Mouse (Mus musculus) gonadal fat pad, adult 2 months (tissue): ENCODE results near the gene Sirt4. TPM values are rescaled to one million over a fixed set of nuclear protein-coding genes. Genes with fewer than 3 reads are reported as not detected.

Experiments
- DNase-seq: peaks from one replicate; pipeline ENCODE4 v3.0.0-alpha.2; 2012; ENCODE audit warnings: low read depth
- polyA plus RNA-seq: library from polyadenylated mRNA; depleted of rRNA; stranded (reverse); fragments of >200 nt; gene quantifications from 2 replicates; pipeline ENCODE4 v1.2.3, GENCODE M21; 2012; rRNA removed

The Sirt4 gene
- polyA plus RNA-seq, 1 experiment = 51.1 TPM

- DNase-seq = no peak
Measured at GRCm38 (mm10) chr5:115434853-115435754, 49.4 kb downstream of the Sirt4 start.

DNA sequence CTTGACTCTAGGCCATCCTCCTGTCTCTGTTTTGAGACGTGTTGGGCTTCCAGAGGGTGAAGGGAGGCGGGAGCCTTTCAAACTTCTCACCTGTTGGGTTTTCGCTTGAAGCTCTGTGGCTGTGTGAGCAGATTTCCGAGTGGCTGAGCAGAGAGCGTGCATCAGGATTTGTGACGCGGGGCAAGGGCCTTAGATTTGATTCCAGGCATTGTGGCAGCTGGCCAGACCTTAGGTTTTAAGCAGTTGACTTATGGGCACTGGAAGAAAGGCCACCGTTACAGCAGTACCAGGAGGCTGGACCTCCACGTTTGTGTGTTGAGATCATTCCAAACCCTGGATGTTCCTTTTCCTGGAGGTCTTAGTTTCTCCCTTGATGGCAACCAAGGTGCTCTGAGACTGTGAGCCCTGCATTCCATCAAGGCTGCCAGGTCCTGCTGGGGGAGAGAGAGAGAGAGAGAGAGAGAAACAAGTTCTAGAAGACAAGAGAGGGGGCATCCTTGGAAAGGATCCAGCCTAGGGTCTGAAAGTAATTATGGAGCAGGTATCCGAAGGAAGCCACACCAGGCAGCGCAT is 50.2 kb downstream of the Sirt4 start:
- no peak for DNase-seq

GRCm38 (mm10) chr5:115433191-115433590 is 51.3 kb downstream of the Sirt4 start:
- no peak for DNase-seq

GRCm38 (mm10) chr5:115432395-115432794 is 52.1 kb downstream of the Sirt4 start:
- no peak for DNase-seq

GRCm38 (mm10) chr5:115431898-115432259 is 52.6 kb downstream of the Sirt4 start:
- DNase-seq = no peak

DNA sequence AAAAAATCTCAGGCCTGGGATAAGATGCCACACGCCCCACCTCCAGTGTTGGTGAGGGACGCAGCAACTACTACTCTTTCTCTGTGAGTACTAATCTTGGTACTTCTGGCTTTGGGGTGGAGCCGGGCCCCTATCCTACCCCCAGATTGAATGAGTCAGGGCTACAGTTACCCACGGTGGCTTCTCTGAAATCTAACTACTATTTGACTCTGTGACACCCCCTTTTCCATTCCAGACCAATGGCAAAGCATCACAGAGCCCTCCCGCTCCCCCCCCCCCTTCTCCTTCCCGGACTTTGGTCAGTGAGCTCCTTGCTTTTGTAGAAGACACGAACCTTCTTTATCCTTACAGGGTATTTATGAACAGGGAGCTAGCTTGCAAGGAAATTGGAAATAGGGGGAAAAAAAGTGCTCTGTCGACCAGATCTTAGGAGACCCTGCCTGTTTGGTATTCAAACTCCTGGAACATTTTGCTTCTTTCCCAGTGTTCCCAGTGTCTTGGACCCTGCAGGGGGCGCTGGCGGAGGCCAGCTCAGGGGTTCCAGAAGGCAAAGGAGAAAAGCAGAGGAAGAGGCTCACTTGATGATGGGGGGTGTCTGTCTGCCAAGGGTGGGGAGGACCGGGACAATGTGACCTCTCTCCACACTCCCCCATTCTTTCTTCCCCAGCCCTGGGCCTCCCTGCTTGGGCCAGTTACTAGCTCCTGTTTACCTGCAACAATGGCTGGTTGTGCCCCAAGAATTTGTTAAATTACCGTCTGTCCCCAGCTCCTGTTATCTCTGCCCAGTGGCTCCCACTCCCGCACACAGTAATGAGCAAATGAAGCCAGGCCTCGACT is 53.2 kb downstream of the Sirt4 start:
- no peak for DNase-seq

- DNase-seq = no peak
Measured at GRCm38 (mm10) chr5:115430187-115430960, 54.2 kb downstream of the Sirt4 start.

DNA sequence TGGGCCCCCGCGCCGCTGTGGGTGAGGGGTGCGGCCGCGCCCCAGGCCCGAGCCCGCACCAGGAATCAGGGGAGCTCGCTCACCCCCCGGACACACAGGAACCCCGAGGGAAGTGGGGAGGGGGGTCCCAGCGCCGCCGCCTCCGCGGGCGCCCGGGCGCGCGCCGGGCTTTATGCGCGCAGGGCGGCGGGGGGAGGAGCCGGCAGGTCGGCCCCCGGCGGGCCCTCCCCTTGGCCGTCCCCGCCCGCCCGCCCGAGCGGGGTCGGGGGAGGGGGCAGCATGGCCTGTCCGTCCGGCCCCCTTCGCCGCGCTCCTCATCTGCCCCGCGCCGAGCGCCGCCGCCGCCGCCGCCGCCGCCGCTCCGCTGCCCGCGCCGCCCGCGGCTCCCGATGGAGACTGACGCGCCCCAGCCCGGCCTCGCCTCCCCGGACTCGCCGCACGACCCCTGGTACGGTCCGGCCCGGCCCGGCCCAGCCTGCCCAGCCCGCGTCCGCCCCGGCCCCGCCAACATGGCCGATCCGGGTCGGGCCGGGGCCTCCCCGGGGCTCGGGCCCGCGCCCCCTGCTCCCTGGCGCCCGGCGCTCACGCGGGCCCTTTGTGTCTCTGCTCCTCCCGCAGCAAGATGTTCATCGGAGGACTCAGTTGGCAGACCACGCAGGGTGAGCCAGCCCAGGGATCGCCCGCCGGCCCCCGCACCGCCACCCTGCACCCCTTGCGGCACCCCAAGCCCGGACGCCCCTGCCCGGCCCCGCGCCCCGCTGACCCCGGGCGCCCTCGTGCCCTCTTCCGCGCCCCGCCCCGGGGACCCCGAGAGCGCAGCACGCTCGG is 55.0 kb downstream of the Sirt4 start, which contains the start of gene Msi1:
Gene Msi1 (plus strand): TSS at position 241 of the 828 bp plus-strand sequence.
- DNase-seq = no peak

DNA sequence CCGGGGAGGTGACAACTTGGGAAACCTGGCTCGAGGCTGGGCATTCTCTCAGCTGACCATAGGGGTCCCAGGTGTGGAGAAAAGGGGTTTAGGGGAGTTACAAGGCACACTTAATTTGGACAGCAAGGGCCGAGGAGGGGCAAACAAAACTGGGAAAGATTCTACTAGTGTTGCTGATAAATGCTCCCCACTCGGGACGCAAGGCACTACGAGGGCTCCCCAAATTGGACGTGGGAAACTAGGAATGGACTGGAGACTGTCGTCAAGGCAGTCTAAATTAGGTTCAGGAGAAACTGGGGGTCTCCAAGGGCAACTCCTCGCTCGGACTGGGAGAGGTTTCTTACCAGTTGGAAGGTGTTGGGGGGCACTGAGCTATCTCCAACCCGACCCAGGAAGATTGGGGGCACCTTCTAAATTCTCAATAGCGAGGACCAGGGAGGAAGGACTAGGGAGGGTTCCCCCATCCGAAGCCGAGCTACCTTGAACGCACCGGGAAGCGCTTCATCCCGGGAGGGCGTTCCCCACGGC is 55.6 kb downstream of the Sirt4 start:
- no peak for DNase-seq

Other genes with a start within 250 kb of the Sirt4 start
- 108 and 125 TPM in 2 replicates for gene Pop5, start 248.9 kb downstream of the Sirt4 start, polyA plus RNA-seq
- gene Rnf10, start 211.8 kb downstream of the Sirt4 start, polyA plus RNA-seq = 162 and 183 TPM in 2 replicates
- gene Coq5, start 205.1 kb downstream of the Sirt4 start, polyA plus RNA-seq = 15.4 and 15.5 TPM in 2 replicates
- 125 and 204 TPM in 2 replicates for gene Dynll1, start 183.7 kb downstream of the Sirt4 start, polyA plus RNA-seq
- 40.3 and 55.6 TPM in 2 replicates for gene Srsf9, start 157.5 kb downstream of the Sirt4 start, polyA plus RNA-seq
- 12.4 and 14.3 TPM in 2 replicates for gene Gatc, start 143.5 kb downstream of the Sirt4 start, polyA plus RNA-seq
- gene Triap1, start 143.5 kb downstream of the Sirt4 start, polyA plus RNA-seq = 19.1 and 28.7 TPM in 2 replicates
- gene Cox6a1, start 135.7 kb downstream of the Sirt4 start, polyA plus RNA-seq = 1,933 and 1,974 TPM in 2 replicates
- gene Msi1, start 55.1 kb downstream of the Sirt4 start, polyA plus RNA-seq = 1.5 and 2.2 TPM in 2 replicates
- 0.29 and 0.42 TPM in 2 replicates for gene Pla2g1b, start 18.5 kb downstream of the Sirt4 start, polyA plus RNA-seq
- gene Pxn, start 22.0 kb upstream of the Sirt4 start, polyA plus RNA-seq = 97.9 and 102 TPM in 2 replicates
- gene Rplp0, start 74.7 kb upstream of the Sirt4 start, polyA plus RNA-seq = 2,579 and 2,812 TPM in 2 replicates
- gene Gcn1l1, start 80.5 kb upstream of the Sirt4 start, polyA plus RNA-seq = 51.4 and 51.7 TPM in 2 replicates
- 42.8 and 51.2 TPM in 2 replicates for gene Rab35, start 147.2 kb upstream of the Sirt4 start, polyA plus RNA-seq
- 51.5 and 56.8 TPM in 2 replicates for gene Bicdl1, start 246.9 kb upstream of the Sirt4 start, polyA plus RNA-seq